Mouse (Mus musculus) granulocyte monocyte progenitor cell, adult 5-6 weeks (primary cell): ENCODE data around the gene Rasgef1c. TPM values are rescaled to one million over a fixed set of nuclear protein-coding genes. Genes with fewer than 3 reads are reported as not detected.

Source experiments
- ATAC-seq: replicated peaks from 2 replicates; pipeline ENCODE4 v1.8.0; 2016; ENCODE audit warnings: mild to moderate bottlenecking, moderate TSS enrichment, inconsistent platforms; ENCODE audit not compliant: poor library complexity, severe bottlenecking
- total RNA-seq, 2 experiments: library from RNA; stranded (forward) in 1 of 2; stranded (reverse) in 1 of 2; fragments of 200-712, 200-1000 nt in 1 of 2; fragments of >200 nt in 1 of 2; fragmentation: Nextera tagmentation in 1 of 2; gene quantifications; 2 replicates each; pipeline ENCODE4 v1.2.3; 2014 to 2017

The Rasgef1c gene
- total RNA-seq, 2 experiments from 2014 or later = 0.37 TPM; not detected in 1

GRCm38 (mm10) chr11:49965320-49965719 lies 63.7 kb downstream of the Rasgef1c start:
- ATAC-seq = no peak

GRCm38 (mm10) chr11:49969692-49970091 lies 68.1 kb downstream of the Rasgef1c start:
- ATAC-seq = no peak

- peak; percentile 69 for ATAC-seq
These were observed 72.2 kb downstream of the Rasgef1c start for GRCm38 (mm10) chr11:49973657-49974340.

GRCm38 (mm10) chr11:49974675-49975074 lies 73.0 kb downstream of the Rasgef1c start:
- no peak for ATAC-seq

GRCm38 (mm10) chr11:49977963-49978568 lies 76.4 kb downstream of the Rasgef1c start:
- no peak for ATAC-seq

GRCm38 (mm10) chr11:49978935-49979334 lies 77.3 kb downstream of the Rasgef1c start:
- ATAC-seq = no peak

- 0 out of 2 replicates have a peak, but pooled peaks have one; percentile 11 for ATAC-seq
These were observed 79.1 kb downstream of the Rasgef1c start for GRCm38 (mm10) chr11:49980681-49981235.

- peak; percentile 13 for ATAC-seq
These were observed 79.8 kb downstream of the Rasgef1c start for GRCm38 (mm10) chr11:49981321-49981963.

- peak; percentile 12 for ATAC-seq
These were observed 80.5 kb downstream of the Rasgef1c start for GRCm38 (mm10) chr11:49982094-49982493.

- ATAC-seq = no peak
These were observed 81.2 kb downstream of the Rasgef1c start for GRCm38 (mm10) chr11:49982881-49983280.

GRCm38 (mm10) chr11:49983875-49984552 lies 82.4 kb downstream of the Rasgef1c start:
- peak; percentile 67 for ATAC-seq

GRCm38 (mm10) chr11:49985009-49985408 lies 83.4 kb downstream of the Rasgef1c start:
- ATAC-seq = no peak

- peak; percentile 46 for ATAC-seq
These were observed 84.8 kb downstream of the Rasgef1c start for GRCm38 (mm10) chr11:49986277-49987036.

- ATAC-seq = peak; percentile 85
These were observed 92.9 kb downstream of the Rasgef1c start for GRCm38 (mm10) chr11:49994536-49994935.

GRCm38 (mm10) chr11:49996398-49996797 lies 94.8 kb downstream of the Rasgef1c start:
- ATAC-seq = no peak

GRCm38 (mm10) chr11:49997321-49997720 lies 95.7 kb downstream of the Rasgef1c start:
- peak; percentile 84 for ATAC-seq

GRCm38 (mm10) chr11:50002853-50003252 lies 101.2 kb downstream of the Rasgef1c start:
- no peak for ATAC-seq

- ATAC-seq = no peak
These were observed 106.1 kb downstream of the Rasgef1c start for GRCm38 (mm10) chr11:50007776-50008175.

- ATAC-seq = no peak
These were observed 106.6 kb downstream of the Rasgef1c start for GRCm38 (mm10) chr11:50008231-50008630.

- ATAC-seq = no peak
These were observed 111.4 kb downstream of the Rasgef1c start for GRCm38 (mm10) chr11:50013016-50013415.
